Mouse (Mus musculus): ENCODE data around the gene 2010111I01Rik.
A peak's percentile ranks its signal among the peaks of the same experiment; 100 is the strongest.
"Not testable (repeated sequence)": the region's sequence is repeated elsewhere in the genome, so short reads cannot be mapped to it uniquely, and the experiment has no call there.

Gene 2010111I01Rik

GRCm38 (mm10) chr13:63198038-63198437, 233.3 kb downstream of the 2010111I01Rik start:
- DNase-seq (ENCODE audit: low spot score in 2 of 2): no peak

GRCm38 (mm10) chr13:63199588-63199987, 234.9 kb downstream of the 2010111I01Rik start:
- no peak for DNase-seq (ENCODE audit: low spot score in 2 of 2)

GRCm38 (mm10) chr13:63203502-63204278, 239.0 kb downstream of the 2010111I01Rik start:
- DNase-seq (ENCODE audit: low spot score in 2 of 2): no peak

GRCm38 (mm10) chr13:63205750-63206149, 241.1 kb downstream of the 2010111I01Rik start:
- DNase-seq (ENCODE audit: low spot score in 2 of 2): no peak

GRCm38 (mm10) chr13:63206396-63206795, 241.7 kb downstream of the 2010111I01Rik start:
- DNase-seq (ENCODE audit: low spot score in 2 of 2): no peak

GRCm38 (mm10) chr13:63216537-63216936, 251.8 kb downstream of the 2010111I01Rik start:
- DNase-seq (ENCODE audit: low spot score in 2 of 2): no peak

GRCm38 (mm10) chr13:63223026-63223770, 258.5 kb downstream of the 2010111I01Rik start:
- no peak for DNase-seq (ENCODE audit: low spot score in 2 of 2)

GRCm38 (mm10) chr13:63225796-63226583, 261.3 kb downstream of the 2010111I01Rik start:
- DNase-seq (ENCODE audit: low spot score in 2 of 2): no peak

GRCm38 (mm10) chr13:63227785-63228184, 263.1 kb downstream of the 2010111I01Rik start:
- DNase-seq (ENCODE audit: low spot score in 2 of 2): no peak

- no peak for DNase-seq (ENCODE audit: low spot score in 2 of 2)
Measured at GRCm38 (mm10) chr13:63230955-63231701, 266.4 kb downstream of the 2010111I01Rik start.

- DNase-seq (ENCODE audit: low spot score in 2 of 2): no peak
Measured at GRCm38 (mm10) chr13:63231702-63232070, 267.0 kb downstream of the 2010111I01Rik start.

GRCm38 (mm10) chr13:63232558-63232957, 267.9 kb downstream of the 2010111I01Rik start:
- no peak for DNase-seq (ENCODE audit: low spot score in 2 of 2)

- not testable (repeated sequence) for DNase-seq (ENCODE audit: low spot score in 2 of 2)
Measured at GRCm38 (mm10) chr13:63234520-63234919, 269.8 kb downstream of the 2010111I01Rik start.

GRCm38 (mm10) chr13:63235551-63235950, 270.9 kb downstream of the 2010111I01Rik start:
- no peak for DNase-seq (ENCODE audit: low spot score in 2 of 2)

GRCm38 (mm10) chr13:63236159-63236893, 271.6 kb downstream of the 2010111I01Rik start:
- no peak for DNase-seq (ENCODE audit: low spot score in 2 of 2)

GRCm38 (mm10) chr13:63238045-63238444, 273.4 kb downstream of the 2010111I01Rik start:
- DNase-seq (ENCODE audit: low spot score in 2 of 2): no peak

- no peak for DNase-seq (ENCODE audit: low spot score in 2 of 2)
Measured at GRCm38 (mm10) chr13:63239301-63239804, 274.7 kb downstream of the 2010111I01Rik start.

- peak; percentile 68 to 78 for DNase-seq (ENCODE audit: low spot score in 2 of 2)
Measured at GRCm38 (mm10) chr13:63239877-63240671, 275.4 kb downstream of the 2010111I01Rik start.

- no peak for DNase-seq (ENCODE audit: low spot score in 2 of 2)
Measured at GRCm38 (mm10) chr13:63240835-63241234, 276.1 kb downstream of the 2010111I01Rik start.

GRCm38 (mm10) chr13:63241665-63242064, 277.0 kb downstream of the 2010111I01Rik start:
- DNase-seq (ENCODE audit: low spot score in 2 of 2): no peak

Measured in right cerebral cortex, postnatal 10 days (tissue).